Mouse (Mus musculus) hindbrain, embryonic 14.5 days (tissue): ENCODE results near the gene Cd300a. TPM values are rescaled to one million over a fixed set of nuclear protein-coding genes. Genes with fewer than 3 reads are reported as not detected.

Experiments
- ATAC-seq: fragments of 200-750 bp; cut with Nextera tagmentation; 2 replicates; pipeline ENCODE4 v1.8.0; 2017; ENCODE audit warnings: moderate number of reproducible peaks, mild to moderate bottlenecking, moderate TSS enrichment, moderate library complexity; ENCODE audit not compliant: low FRiP score
- DNase-seq: peaks from one replicate; pipeline ENCODE4 v3.0.0-alpha.2; 2015; ENCODE audit warnings: low spot score
- H3K27ac ChIP-seq: fragments of 300-500 bp; sonication (generic); 2 replicates; pipeline ENCODE4 v1.5.1; 2014; ENCODE audit warnings: mild to moderate bottlenecking, moderate library complexity
- H3K27me3 ChIP-seq: fragments of 300-500 bp; sonication (generic); 2 replicates; pipeline ENCODE4 v1.6.1; 2014; ENCODE audit warnings: mild to moderate bottlenecking, low read length, mixed read lengths; ENCODE audit not compliant: control insufficient read depth, insufficient read depth
- H3K36me3 ChIP-seq: fragments of 300-500 bp; sonication (generic); replicated peaks from 2 replicates; pipeline ENCODE4 v1.6.1; 2014; ENCODE audit not compliant: control insufficient read depth, insufficient read depth
- H3K4me1 ChIP-seq: fragments of 300-500 bp; sonication (generic); replicated peaks from 2 replicates; pipeline ENCODE4 v1.6.1; 2014; ENCODE audit warnings: antibody characterized with exemption, low read length, mixed read lengths; ENCODE audit not compliant: control insufficient read depth, insufficient read depth
- H3K4me2 ChIP-seq: fragments of 300-500 bp; sonication (generic); replicated peaks from 2 replicates; pipeline ENCODE4 v1.6.1; 2014; ENCODE audit warnings: mild to moderate bottlenecking, moderate library complexity
- H3K4me3 ChIP-seq: fragments of 300-500 bp; sonication (generic); replicated peaks from 2 replicates; pipeline ENCODE4 v1.5.1; 2014; ENCODE audit warnings: mild to moderate bottlenecking, low read length
- H3K9ac ChIP-seq: fragments of 300-500 bp; sonication (generic); 2 replicates; pipeline ENCODE4 v1.6.1; 2014
- H3K9me3 ChIP-seq: fragments of 300-500 bp; sonication (generic); 2 replicates; pipeline ENCODE4 v1.6.1; 2016; ENCODE audit warnings: low read length; ENCODE audit not compliant: control insufficient read depth
- WGBS: fragments of 180-500 bp; shearing (Covaris S2); extraction: QIAGEN DNeasy Blood & Tissue Kit; methylation state at CpG from one replicate; pipeline ENCODE4 v1.1.7; 2014; 5-methylcytosine and 5-hydroxymethylcytosine counted together
- polyA plus RNA-seq: library from polyadenylated mRNA; unstranded; fragments of >200 nt; fragmentation: Nextera tagmentation; extraction: Ambion mirVana; gene quantifications from 2 replicates; pipeline ENCODE4 v1.2.1, GENCODE M21; 2014

The Cd300a gene
- 0.81 and 1.9 TPM in 2 replicates for polyA plus RNA-seq

DNA sequence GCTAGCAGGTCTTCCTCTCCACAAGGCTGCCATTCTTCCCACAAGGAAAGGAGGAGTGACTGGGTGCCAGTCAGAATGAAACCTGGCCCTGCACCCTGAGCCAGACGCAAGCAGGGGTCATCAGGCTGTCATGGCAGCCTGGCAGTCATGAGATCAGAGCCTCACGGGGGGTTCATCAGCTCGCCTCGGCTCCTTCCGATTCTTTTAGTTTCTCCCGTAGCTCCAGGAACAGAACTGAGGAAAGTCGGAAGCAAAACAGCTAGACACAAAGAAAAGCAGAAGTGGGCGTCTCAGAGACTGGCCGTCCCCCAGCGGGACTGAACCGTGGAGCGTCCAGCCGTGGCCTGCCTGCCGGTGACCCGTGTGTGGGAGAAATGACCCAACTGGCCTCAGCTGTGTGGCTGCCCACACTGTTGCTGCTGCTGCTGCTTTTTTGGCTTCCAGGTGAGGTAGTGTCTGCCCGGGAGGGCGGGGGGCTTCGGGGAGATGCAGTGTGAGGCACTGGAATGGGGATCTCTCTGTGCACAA is at the start of gene Cd300a:
Gene Cd300a (plus strand): TSS at position 51 of the 528 bp plus-strand sequence.
- Histone ChIP-seq H3K4me1 (no peaks in the 10 kb centered on the region), H3K36me3 (no peaks in the 10 kb centered on the region), H3K27me3 (no peaks in the 10 kb centered on the region), H3K9me3 (no peaks in the 10 kb centered on the region), H3K27ac (no peak within 1 kb of the TSS), H3K4me2 (peak within 1 kb of the TSS; percentile 12; the same call in 1 of the 2 replicates), H3K4me3 (no peak within 1 kb of the TSS), H3K9ac (no peak within 1 kb of the TSS)
- ATAC-seq (no peak), DNase-seq (no peak)
- 49% methylated on average over 18 of the region's 18 CpGs for WGBS

DNA sequence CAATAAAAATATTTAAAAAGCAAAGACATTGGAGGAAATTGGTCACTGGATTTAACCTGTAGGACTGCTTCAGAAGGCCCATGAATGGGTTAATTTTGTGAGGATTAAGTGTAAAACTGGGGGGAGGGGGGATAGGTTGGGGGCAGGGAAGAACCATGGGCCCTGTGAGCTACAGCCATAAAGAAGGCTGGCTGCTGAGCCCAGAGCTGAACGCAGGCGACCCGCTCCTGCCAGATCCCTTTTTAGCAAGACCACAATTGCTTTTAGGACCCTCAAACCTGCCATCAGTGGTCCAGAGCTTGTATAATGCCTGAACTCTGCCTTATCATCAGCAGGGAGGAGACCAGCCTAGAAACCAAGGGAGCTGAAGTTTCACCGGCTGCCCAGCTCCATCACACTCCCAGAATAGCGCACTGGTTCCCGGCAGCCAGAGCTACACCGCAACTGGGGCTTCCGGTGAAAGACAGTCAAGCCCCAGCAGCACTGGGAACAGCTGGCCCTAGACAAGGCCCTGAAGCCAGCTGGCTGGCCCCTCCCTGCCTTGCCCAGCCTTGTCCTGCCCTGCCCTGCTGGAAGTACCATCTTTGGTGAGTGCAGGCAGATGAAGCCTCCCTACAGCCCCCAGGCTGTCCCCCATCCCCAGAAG is 45.9 kb upstream of the Cd300a start:
- H3K4me1 ChIP-seq = 0 out of 2 replicates have a peak, but pooled peaks cover 6% of the 10 kb centered on the region
- H3K9ac ChIP-seq = no peak overlapping the region
- no peaks in the 10 kb centered on the region for H3K9me3 ChIP-seq
- H3K27ac ChIP-seq = no peak overlapping the region
- no peaks in the 10 kb centered on the region for H3K36me3 ChIP-seq
- 9% methylated on average over 8 of the region's 8 CpGs for WGBS
- ATAC-seq = no peak
- DNase-seq = no peak
- no peak overlapping the region for H3K4me3 ChIP-seq
- H3K27me3 ChIP-seq = peaks cover 5% of the 10 kb centered on the region
- no peak overlapping the region for H3K4me2 ChIP-seq

DNA sequence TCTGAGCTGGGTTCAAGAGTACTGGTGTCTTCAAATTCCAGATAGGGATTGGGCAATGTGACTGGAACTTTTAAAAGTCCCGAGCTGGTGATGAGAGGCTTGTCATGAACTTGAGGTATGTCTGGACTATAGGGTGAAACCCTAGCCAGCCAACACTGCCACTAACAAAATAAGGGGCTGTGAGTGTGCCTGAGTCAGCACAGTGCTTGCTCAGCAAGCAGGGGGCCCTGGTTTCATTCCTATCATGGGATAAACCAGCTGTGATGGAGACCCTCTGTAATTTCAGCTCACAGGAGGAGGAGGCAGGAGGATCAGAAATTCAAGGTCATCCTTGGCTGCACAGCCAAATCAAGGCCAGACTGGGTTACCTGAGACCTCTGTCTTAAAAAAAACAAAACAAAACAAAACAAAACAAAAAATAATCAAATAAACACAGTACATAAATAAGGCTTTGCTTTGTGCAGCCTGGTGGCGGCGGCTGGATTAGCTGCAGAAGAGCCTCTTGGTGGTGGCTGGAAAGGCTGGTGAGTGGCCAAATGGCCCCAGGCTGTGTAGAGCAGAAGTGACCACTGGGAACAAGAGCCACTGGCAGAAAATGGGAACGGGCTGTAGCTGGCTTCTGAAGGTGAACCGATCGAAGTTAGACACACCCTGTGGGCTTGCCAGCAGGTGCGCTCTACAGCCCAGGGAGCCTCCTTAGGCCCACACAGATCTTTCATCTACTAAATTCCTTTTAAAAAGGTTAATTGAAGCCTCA is 45.2 kb upstream of the Cd300a start:
- DNase-seq = no peak
- WGBS = 72% methylated on average over 7 of the region's 7 CpGs
- Histone ChIP-seq H3K4me3 (no peak overlapping the region), H3K9me3 (no peaks in the 10 kb centered on the region), H3K4me2 (no peak overlapping the region), H3K9ac (no peak overlapping the region), H3K27ac (no peak overlapping the region), H3K36me3 (no peaks in the 10 kb centered on the region), H3K4me1 (0 out of 2 replicates have a peak, but pooled peaks cover 6% of the 10 kb centered on the region), H3K27me3 (peaks cover 12% of the 10 kb centered on the region)
- no peak for ATAC-seq

DNA sequence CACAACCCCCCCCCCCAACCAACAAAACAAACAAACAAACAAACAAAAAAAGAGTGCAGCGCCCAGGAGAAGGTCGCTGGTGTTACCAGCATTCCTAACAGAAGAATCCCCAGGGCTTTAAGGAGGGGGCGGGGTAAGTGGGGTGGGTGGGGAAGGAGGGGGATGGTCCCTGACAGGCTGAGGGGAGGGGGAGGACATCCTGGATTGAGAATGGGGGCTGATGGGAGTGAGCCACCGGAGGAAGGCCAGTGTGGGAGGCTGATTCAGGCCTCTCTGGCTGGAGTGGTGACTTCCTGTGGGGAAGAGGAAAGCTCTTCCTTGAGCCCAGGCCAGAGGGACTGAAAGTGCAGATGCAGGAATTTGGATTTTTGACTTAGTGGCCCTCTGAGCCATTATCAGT is 43.5 kb upstream of the Cd300a start:
- Histone ChIP-seq H3K4me3 (no peak overlapping the region), H3K36me3 (no peaks in the 10 kb centered on the region), H3K4me2 (no peak overlapping the region), H3K27me3 (peaks cover 28% of the 10 kb centered on the region), H3K9ac (no peak overlapping the region), H3K4me1 (peaks cover 19% of the 10 kb centered on the region), H3K9me3 (no peaks in the 10 kb centered on the region), H3K27ac (no peak overlapping the region)
- WGBS = 79% methylated on average over 4 of the region's 4 CpGs
- ATAC-seq (no peak), DNase-seq (no peak)

- H3K4me1 ChIP-seq = peaks cover 21% of the 10 kb centered on the region
- DNase-seq = no peak
- no peak overlapping the region for H3K27ac ChIP-seq
- no peak overlapping the region for H3K9ac ChIP-seq
- peaks cover 35% of the 10 kb centered on the region for H3K27me3 ChIP-seq
- 70% methylated on average over 5 of the region's 5 CpGs for whole genome bisulfite sequencing
- no peaks in the 10 kb centered on the region for H3K36me3 ChIP-seq
- no peak overlapping the region for H3K4me2 ChIP-seq
- no peak for ATAC-seq
- H3K9me3 ChIP-seq = no peaks in the 10 kb centered on the region
- H3K4me3 ChIP-seq = no peak overlapping the region
Measured at GRCm38 (mm10) chr11:114847008-114847407, 42.8 kb upstream of the Cd300a start.

- WGBS = 2% methylated on average over 2 of the region's 2 CpGs
- no peaks in the 10 kb centered on the region for H3K36me3 ChIP-seq
- H3K27ac ChIP-seq = no peak overlapping the region
- DNase-seq (no peak), ATAC-seq (no peak)
- H3K4me2 ChIP-seq = no peak overlapping the region
- H3K9ac ChIP-seq = no peak overlapping the region
- peaks cover 61% of the 10 kb centered on the region for H3K27me3 ChIP-seq
- no peak overlapping the region for H3K4me3 ChIP-seq
- peaks cover 16% of the 10 kb centered on the region for H3K4me1 ChIP-seq
- H3K9me3 ChIP-seq = no peaks in the 10 kb centered on the region
Measured at GRCm38 (mm10) chr11:114849572-114849971, 40.3 kb upstream of the Cd300a start.

DNA sequence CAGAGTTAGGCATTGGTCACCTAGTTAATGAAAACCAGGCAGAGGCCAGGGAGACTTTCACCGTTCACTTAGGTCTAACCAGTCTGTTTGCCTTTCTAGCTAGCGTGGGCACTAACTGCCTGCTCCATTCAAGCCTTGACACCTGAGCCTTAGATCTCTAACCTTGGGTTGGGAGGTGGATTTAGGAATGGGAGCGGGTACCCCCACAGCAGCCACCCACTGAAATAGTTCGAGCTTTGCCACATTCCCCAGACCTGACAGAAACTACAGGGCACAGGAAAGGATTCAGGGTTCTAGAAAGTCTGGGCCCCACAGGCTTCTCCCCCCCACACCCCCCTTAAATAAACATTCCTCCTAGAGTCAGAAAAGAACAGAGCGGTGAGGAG is 39.8 kb upstream of the Cd300a start:
- ATAC-seq (no peak), DNase-seq (no peak)
- Histone ChIP-seq H3K27ac (no peak overlapping the region), H3K4me2 (peak overlapping the region; percentile 99), H3K9me3 (no peaks in the 10 kb centered on the region), H3K4me1 (peaks cover 16% of the 10 kb centered on the region), H3K27me3 (peaks cover 61% of the 10 kb centered on the region), H3K36me3 (no peaks in the 10 kb centered on the region), H3K9ac (no peak overlapping the region), H3K4me3 (peak overlapping the region; percentile 69; the same call in 1 of the 2 replicates)
- WGBS = 18% methylated on average over 5 of the region's 5 CpGs

DNA sequence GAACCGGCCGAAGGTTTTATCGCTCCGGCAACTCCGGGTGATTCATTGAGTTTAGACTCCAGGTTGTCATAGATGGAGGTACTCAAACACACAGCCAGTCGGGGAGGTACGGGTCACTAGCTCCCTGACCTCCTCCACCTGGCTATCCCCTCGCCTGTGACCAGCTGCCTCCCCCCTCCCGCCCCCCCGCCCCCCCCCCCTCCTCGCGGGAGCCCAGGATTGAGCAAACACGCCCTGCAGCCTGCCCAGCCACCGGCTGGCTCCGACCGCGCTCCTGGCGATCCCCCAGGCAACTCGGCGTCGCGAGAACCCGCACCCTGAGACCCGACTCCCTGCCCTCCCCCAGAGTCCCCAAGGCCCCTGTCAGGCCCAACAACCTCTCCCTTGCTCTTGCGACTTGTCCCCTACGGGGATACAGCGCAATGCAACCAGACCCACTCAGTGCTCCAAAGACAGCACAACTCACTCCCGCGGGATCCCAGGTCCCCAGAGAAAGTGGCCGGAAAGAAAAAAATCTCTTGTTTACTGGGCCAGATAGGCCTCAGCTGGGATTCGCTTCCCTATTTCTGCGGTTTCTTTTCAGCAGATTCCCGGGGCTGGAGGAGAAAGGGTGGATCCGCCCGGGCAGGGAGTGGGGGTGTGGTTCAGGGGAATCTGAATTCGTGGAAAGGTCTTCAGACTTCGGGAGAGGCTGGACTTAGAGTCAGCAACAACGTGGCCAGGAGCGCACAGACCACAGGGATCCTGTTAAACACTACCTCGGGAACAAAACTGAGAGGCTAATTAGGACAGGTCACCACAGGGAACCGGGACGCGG is 39.2 kb upstream of the Cd300a start, which contains the start of gene Gprc5c:
Gene Gprc5c (plus strand): TSS at position 701 of the 817 bp plus-strand sequence.
- Histone ChIP-seq H3K4me2 (peak within 1 kb of the TSS; percentile 99), H3K4me3 (peak within 1 kb of the TSS; percentile 69), H3K27ac (peak within 1 kb of the TSS; percentile 54), H3K27me3 (peaks cover 61% of the 10 kb centered on the region), H3K9ac (peak within 1 kb of the TSS; percentile 66), H3K9me3 (no peaks in the 10 kb centered on the region), H3K36me3 (no peaks in the 10 kb centered on the region), H3K4me1 (peaks cover 16% of the 10 kb centered on the region)
- WGBS = under 1% methylated on average over 38 of the region's 43 CpGs
- DNase-seq (no peak), ATAC-seq (no peak)

DNA sequence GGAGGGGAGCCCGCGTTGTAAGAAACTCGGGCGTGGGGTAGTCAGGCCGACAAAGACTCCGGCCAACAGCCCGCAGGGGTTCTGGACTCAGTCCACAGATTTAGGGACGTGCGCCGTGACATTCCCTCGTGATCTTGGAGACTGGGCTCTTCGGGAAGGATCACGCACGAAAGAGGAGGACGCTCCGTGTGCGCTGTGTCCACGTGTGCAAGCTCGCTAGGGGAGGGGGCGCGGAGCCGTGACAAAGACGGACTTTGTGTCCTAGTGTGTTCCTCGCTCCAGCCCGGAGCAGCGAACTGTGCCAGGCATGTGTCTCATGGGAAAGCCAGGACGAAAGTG is 38.6 kb upstream of the Cd300a start:
- Histone ChIP-seq H3K27ac (peak overlapping the region; percentile 49), H3K4me2 (peak overlapping the region; percentile 99), H3K4me1 (peaks cover 16% of the 10 kb centered on the region), H3K9ac (peak overlapping the region; percentile 66), H3K27me3 (peaks cover 61% of the 10 kb centered on the region), H3K9me3 (no peaks in the 10 kb centered on the region), H3K36me3 (no peaks in the 10 kb centered on the region), H3K4me3 (peak overlapping the region; percentile 69)
- DNase-seq (no peak), ATAC-seq (peak; percentile 46; the same call in 1 of the 2 replicates)
- under 1% methylated on average over 27 of the region's 27 CpGs for WGBS
